Mouse (Mus musculus): Measurements from ENCODE around the gene Ptprz1. TPM values are rescaled to one million over a fixed set of nuclear protein-coding genes. Genes with fewer than 3 reads are reported as not detected.

Ptprz1 gene
- not detected for polyA plus RNA-seq (2014; fragmentation: Illumina TruSeq; extraction: RNeasy Lipid Tissue Mini Kit (QIAGEN cat#74804); ENCODE audit: low read depth, low replicate concordance)

GRCm38 (mm10) chr6:22874781-22875613 is at the start of gene Ptprz1:
TSS of gene Ptprz1 (plus strand) at chr6:22875502.

